Mouse (Mus musculus) kidney, embryonic 15.5 days (tissue): ENCODE measurements around the gene Arhgap29. TPM values are rescaled to one million over a fixed set of nuclear protein-coding genes. Genes with fewer than 3 reads are reported as not detected.

ENCODE experiments used
- ATAC-seq: fragments of 200-750 bp; cut with Nextera tagmentation; replicated peaks from 2 replicates; pipeline ENCODE4 v1.8.0; 2017; ENCODE audit warnings: moderate TSS enrichment; ENCODE audit not compliant: low FRiP score
- H3K27ac ChIP-seq: fragments of 300-500 bp; sonication (generic); 2 replicates; pipeline ENCODE4 v1.5.1; 2015; ENCODE audit warnings: mild to moderate bottlenecking, inconsistent platforms
- H3K27me3 ChIP-seq: fragments of 300-500 bp; sonication (generic); 2 replicates; pipeline ENCODE4 v1.6.1; 2015; ENCODE audit warnings: inconsistent platforms
- H3K36me3 ChIP-seq: fragments of 300-500 bp; sonication (generic); 2 replicates; pipeline ENCODE4 v1.6.1; 2015; ENCODE audit warnings: inconsistent platforms
- H3K4me1 ChIP-seq: fragments of 300-500 bp; sonication (generic); 2 replicates; pipeline ENCODE4 v1.6.1; 2015; ENCODE audit warnings: inconsistent platforms
- H3K4me2 ChIP-seq: fragments of 300-500 bp; sonication (generic); 2 replicates; pipeline ENCODE4 v1.6.1; 2015; ENCODE audit warnings: moderate library complexity, mild to moderate bottlenecking, inconsistent platforms
- H3K4me3 ChIP-seq: fragments of 300-500 bp; sonication (generic); replicated peaks from 2 replicates; pipeline ENCODE4 v1.5.1; 2015; ENCODE audit warnings: mild to moderate bottlenecking, inconsistent platforms
- H3K9ac ChIP-seq: fragments of 300-500 bp; sonication (generic); 2 replicates; pipeline ENCODE4 v1.6.1; 2015; ENCODE audit warnings: mild to moderate bottlenecking, inconsistent platforms
- H3K9me3 ChIP-seq: fragments of 300-500 bp; sonication (generic); replicated peaks from 2 replicates; pipeline ENCODE4 v1.6.1; 2016; ENCODE audit warnings: inconsistent platforms
- WGBS: fragments of 180-500 bp; shearing (Covaris S2); methylation state at CpG from one replicate; pipeline ENCODE4 v1.1.7; 2015; ENCODE audit warnings: mixed read lengths; 5-methylcytosine and 5-hydroxymethylcytosine counted together
- polyA plus RNA-seq: library from polyadenylated mRNA; unstranded; fragments of >200 nt; fragmentation: Nextera tagmentation; extraction: Ambion mirVana; gene quantifications from 2 replicates; pipeline ENCODE4 v1.2.1, GENCODE M21; 2015

Gene Arhgap29
- polyA plus RNA-seq, 1 experiment from 2014 or later = 43.3 TPM

DNA sequence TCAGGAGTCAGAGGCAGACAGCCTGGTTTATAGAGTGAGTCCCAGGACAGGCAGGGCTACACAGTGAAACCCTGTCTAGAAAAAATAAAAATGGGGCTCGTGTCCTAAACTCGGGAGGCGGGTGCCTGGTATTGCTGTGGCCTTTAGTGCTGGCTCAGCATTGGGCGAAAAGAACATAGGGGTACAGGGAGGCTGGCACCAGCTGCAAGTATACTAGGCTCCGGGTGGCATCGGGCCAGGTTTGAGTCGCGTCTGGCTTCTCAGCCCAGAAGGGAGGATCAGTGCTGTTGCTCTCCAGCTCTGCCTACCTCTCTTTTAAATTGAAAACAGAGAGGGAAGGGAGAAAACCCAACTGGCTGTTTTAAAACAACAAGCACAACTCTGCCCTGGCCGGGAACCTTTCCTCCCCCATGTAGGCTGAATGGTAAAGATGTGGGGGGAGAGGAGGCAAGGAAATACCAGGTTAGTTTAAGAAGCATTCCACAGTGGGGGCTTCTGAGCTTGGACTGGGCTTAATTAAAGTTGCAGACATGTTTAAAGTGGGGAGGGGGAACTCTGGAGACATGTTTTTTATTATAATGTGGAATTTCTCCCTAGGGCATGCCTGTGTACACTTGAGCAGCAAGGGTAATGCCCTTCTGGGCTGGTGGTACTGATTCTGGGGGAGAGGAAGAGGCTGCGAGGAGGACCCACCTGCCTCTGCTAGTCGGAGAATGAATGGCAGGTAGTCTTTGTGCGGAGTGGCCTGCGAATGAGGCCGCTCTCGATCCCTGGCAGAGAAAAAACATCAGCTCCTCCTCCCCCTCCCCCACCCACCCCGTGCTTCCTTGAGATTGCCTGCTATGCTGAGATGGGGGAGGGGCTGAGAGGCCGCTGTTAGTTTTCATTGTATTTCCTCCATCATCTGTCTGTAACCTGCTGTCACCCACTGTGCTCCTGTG lies 95.8 kb downstream of the Arhgap29 start:
- H3K4me1 ChIP-seq = peaks cover 58% of the 10 kb centered on the region
- peaks cover 10% of the 10 kb centered on the region for H3K27me3 ChIP-seq
- H3K9me3 ChIP-seq = no peaks in the 10 kb centered on the region
- peak overlapping the region; percentile 70 for H3K27ac ChIP-seq
- H3K4me3 ChIP-seq = no peak overlapping the region
- no peaks in the 10 kb centered on the region for H3K36me3 ChIP-seq
- peak; percentile 59 for ATAC-seq
- no peak overlapping the region for H3K9ac ChIP-seq
- WGBS = 15% methylated on average over 17 of the region's 17 CpGs
- H3K4me2 ChIP-seq = peak overlapping the region; percentile 31

DNA sequence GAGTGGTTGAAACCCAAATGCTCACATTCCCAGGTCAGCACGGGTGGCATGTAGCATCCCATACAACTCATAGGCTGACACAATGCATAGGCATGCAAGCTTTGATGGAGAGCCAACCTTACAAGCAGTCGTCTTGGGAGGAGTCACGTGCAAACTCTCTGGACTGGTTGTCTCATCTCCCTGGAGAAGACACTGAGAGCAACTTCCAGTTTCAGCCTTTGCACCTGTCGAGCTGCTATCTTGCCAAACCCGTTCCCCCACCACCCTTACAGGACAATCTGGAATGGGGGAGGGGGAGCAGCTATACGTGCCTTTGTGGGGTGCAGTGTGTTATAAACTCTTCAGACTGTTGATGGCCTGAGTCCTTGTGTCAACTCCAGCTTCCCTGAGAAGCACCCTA lies 96.8 kb downstream of the Arhgap29 start:
- 54% methylated on average over 6 of the region's 6 CpGs for WGBS
- no peaks in the 10 kb centered on the region for H3K36me3 ChIP-seq
- no peak overlapping the region for H3K4me3 ChIP-seq
- H3K4me2 ChIP-seq = no peak overlapping the region
- H3K9me3 ChIP-seq = no peaks in the 10 kb centered on the region
- H3K27me3 ChIP-seq = peaks cover 8% of the 10 kb centered on the region
- H3K9ac ChIP-seq = no peak overlapping the region
- peaks cover 58% of the 10 kb centered on the region for H3K4me1 ChIP-seq
- H3K27ac ChIP-seq = no peak overlapping the region
- ATAC-seq = no peak

DNA sequence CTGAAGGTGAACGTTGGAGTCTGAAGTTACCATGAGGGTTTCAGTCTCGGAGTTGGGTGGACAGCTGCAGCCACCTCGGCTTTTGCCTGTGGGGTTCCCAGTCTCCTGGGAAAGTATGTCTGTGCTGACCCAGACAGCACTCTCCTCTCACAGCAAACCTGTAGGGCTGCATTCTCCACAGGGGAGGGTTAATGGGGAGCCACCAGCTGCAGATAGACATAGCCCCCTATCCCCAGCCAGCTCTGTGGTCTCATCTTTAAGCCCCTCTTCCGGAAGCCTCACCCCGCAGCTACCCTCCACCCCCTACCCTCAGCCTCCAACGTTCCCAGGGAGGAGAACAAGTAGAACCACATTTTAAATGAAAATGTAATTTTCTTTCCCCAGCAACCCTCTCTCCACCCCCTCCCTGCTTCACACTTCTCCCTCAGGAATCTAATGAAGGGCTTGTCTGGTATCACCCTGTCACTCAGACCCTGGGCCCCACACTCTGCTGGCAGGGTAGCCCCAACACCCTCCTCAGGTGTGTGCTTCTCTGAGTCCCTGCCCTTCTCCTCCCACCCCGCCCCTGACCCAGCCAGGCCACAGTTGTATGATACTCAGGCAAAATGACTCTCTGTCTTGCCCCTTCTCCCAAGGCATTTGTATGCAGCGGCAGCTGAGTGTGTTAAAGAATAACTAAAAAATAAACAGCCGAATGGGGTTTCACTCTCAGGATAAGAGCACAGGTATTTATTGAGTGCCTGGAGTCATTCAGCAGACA lies 106.3 kb downstream of the Arhgap29 start:
- Histone ChIP-seq H3K4me1 (peaks cover 15% of the 10 kb centered on the region), H3K9ac (no peak overlapping the region), H3K36me3 (no peaks in the 10 kb centered on the region), H3K4me2 (no peak overlapping the region), H3K4me3 (no peak overlapping the region), H3K27ac (peak overlapping the region; percentile 41; the same call in 1 of the 2 replicates), H3K9me3 (no peaks in the 10 kb centered on the region), H3K27me3 (no peaks in the 10 kb centered on the region)
- WGBS = 53% methylated on average over 9 of the region's 9 CpGs
- ATAC-seq = peak; percentile 68

- ATAC-seq = no peak
- Histone ChIP-seq H3K36me3 (no peaks in the 10 kb centered on the region), H3K9ac (no peak overlapping the region), H3K9me3 (no peaks in the 10 kb centered on the region), H3K27ac (no peak overlapping the region), H3K27me3 (no peaks in the 10 kb centered on the region), H3K4me2 (no peak overlapping the region), H3K4me1 (peaks cover 21% of the 10 kb centered on the region), H3K4me3 (no peak overlapping the region)
- WGBS = 86% methylated on average over 10 of the region's 10 CpGs
These were observed 110.2 kb downstream of the Arhgap29 start for GRCm38 (mm10) chr3:122062586-122062985.

DNA sequence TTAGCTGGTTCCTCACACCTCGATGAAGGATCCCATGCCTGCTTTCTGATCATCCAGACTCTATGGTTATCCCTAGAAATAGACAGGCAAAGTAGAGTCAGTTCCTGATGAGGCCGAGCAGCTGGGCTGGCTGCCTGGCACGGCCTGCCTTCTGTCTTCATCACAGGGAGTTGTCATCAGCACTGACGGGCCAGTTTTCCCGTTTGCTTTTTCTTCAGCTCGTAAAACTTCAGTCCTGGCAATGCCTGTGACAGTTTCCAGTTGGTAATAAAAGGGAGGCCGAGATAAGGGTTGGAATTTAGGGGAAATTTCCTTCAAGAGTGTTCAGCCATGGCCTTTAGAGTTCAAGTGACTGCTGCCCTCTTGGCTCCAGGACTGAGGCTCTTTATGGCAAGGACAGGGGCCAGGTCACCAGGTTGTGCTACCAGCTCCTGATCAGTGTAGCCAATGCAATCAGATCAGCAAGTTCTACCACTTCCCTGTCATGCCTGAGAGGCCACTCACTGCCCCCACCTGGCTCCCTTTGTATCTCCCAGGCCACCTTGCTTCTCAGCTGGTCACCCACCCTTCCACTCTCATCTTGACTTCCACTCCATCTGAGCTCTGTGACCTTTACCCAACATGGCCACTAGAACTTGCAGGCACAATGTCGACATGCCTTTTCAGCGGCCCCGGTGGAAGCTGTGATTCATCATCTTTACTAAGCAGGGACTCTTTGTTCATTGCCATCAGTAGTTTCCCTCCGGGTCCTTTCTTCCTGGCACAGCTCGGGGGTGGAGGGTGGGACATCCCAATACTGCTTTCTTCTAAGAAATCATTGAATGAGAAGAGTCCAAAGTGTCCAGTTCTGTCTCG lies 112.4 kb downstream of the Arhgap29 start:
- Histone ChIP-seq H3K9ac (no peak overlapping the region), H3K27ac (no peak overlapping the region), H3K4me1 (peaks cover 12% of the 10 kb centered on the region), H3K36me3 (no peaks in the 10 kb centered on the region), H3K9me3 (no peaks in the 10 kb centered on the region), H3K4me3 (no peak overlapping the region), H3K27me3 (no peaks in the 10 kb centered on the region), H3K4me2 (no peak overlapping the region)
- 50% methylated on average over 13 of the region's 13 CpGs for WGBS
- 0 out of 2 replicates have a peak, but pooled peaks have one; percentile 22 for ATAC-seq

Other genes with a start within 250 kb of the Arhgap29 start
- gene F3, start 229.0 kb upstream of the Arhgap29 start, polyA plus RNA-seq = 16.7 and 17.4 TPM in 2 replicates
- 65.3 and 67.2 TPM in 2 replicates for gene Abcd3, start 137.2 kb upstream of the Arhgap29 start, polyA plus RNA-seq
- 0.70 and 0.72 TPM in 2 replicates for gene Abca4, start 91.9 kb downstream of the Arhgap29 start, polyA plus RNA-seq